Mouse (Mus musculus): ENCODE data around the gene Actn2. TPM values are rescaled to one million over a fixed set of nuclear protein-coding genes. Genes with fewer than 3 reads are reported as not detected.

Actn2 gene
- polyA plus RNA-seq, 1 experiment from 2014 or later, result 0.19 TPM

GRCm38 (mm10) chr13:12283826-12284225, 56.7 kb downstream of the Actn2 start:
- no peak overlapping the region for H3K27ac ChIP-seq (ENCODE audit: low read depth, low read length)
- H3K4me1 ChIP-seq (ENCODE audit: control insufficient read depth, insufficient read depth, low read length), result no peaks in the 10 kb centered on the region
- WGBS, result 80% methylated on average over 3 of the region's 3 CpGs
- no peak overlapping the region for H3K4me3 ChIP-seq (ENCODE audit: low read depth, low read length)
- no peak overlapping the region for H3K9ac ChIP-seq (ENCODE audit: low read length)
- no peaks in the 10 kb centered on the region for H3K36me3 ChIP-seq (ENCODE audit: control insufficient read depth, insufficient read depth, low read length)
- ATAC-seq (ENCODE audit: low FRiP score) (no peak), DNase-seq (ENCODE audit: low spot score, missing footprints) (no peak)
- no peaks in the 10 kb centered on the region for H3K27me3 ChIP-seq (ENCODE audit: control insufficient read depth, insufficient read depth, low read length)
- no peaks in the 10 kb centered on the region for H3K9me3 ChIP-seq (ENCODE audit: control insufficient read depth, low read length)
- no peak overlapping the region for H3K4me2 ChIP-seq

DNA sequence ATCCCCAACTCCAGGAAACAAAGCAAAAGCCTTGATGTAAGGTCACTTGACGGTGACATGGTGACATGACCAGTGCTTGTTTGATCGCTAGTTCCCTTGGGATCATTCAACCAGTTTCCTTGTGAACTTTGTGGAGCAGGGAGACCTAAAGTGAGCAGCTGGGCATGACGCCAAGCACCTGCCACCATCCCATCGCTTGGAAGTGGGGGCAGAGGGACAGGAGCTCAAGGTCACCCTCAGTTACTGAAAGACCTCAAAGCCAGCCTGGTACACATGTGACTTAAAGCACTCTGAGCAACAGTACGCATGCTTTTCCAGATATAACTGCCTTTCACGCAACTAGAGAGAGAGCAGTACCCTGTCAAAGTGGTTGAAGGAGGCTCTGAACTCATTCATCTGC, 65.8 kb downstream of the Actn2 start:
- Histone ChIP-seq H3K9ac (ENCODE audit: low read length) (no peak overlapping the region), H3K4me1 (ENCODE audit: control insufficient read depth, insufficient read depth, low read length) (no peaks in the 10 kb centered on the region), H3K27me3 (ENCODE audit: control insufficient read depth, insufficient read depth, low read length) (no peaks in the 10 kb centered on the region), H3K4me2 (no peak overlapping the region), H3K4me3 (ENCODE audit: low read depth, low read length) (no peak overlapping the region), H3K27ac (ENCODE audit: low read depth, low read length) (no peak overlapping the region), H3K9me3 (ENCODE audit: control insufficient read depth, low read length) (no peaks in the 10 kb centered on the region), H3K36me3 (ENCODE audit: control insufficient read depth, insufficient read depth, low read length) (no peaks in the 10 kb centered on the region)
- WGBS, result 76% methylated on average over 6 of the region's 6 CpGs
- no peak for DNase-seq (ENCODE audit: low spot score, missing footprints)
- no peak for ATAC-seq (ENCODE audit: low FRiP score)

- H3K4me3 ChIP-seq (ENCODE audit: low read depth, low read length), result no peak overlapping the region
- DNase-seq (ENCODE audit: low spot score, missing footprints), result no peak
Observed at GRCm38 (mm10) chr13:12274220-12274619, 66.3 kb downstream of the Actn2 start.

GRCm38 (mm10) chr13:12272953-12273352, 67.6 kb downstream of the Actn2 start:
- no peak overlapping the region for H3K27ac ChIP-seq (ENCODE audit: low read depth, low read length)
- WGBS, result 60% methylated on average over 3 of the region's 3 CpGs
- no peaks in the 10 kb centered on the region for H3K4me1 ChIP-seq (ENCODE audit: control insufficient read depth, insufficient read depth, low read length)
- DNase-seq (ENCODE audit: low spot score, missing footprints), result peak; percentile 93
- no peak overlapping the region for H3K4me3 ChIP-seq (ENCODE audit: low read depth, low read length)
- H3K36me3 ChIP-seq (ENCODE audit: control insufficient read depth, insufficient read depth, low read length), result no peaks in the 10 kb centered on the region
- ATAC-seq (ENCODE audit: low FRiP score), result no peak
- no peaks in the 10 kb centered on the region for H3K27me3 ChIP-seq (ENCODE audit: control insufficient read depth, insufficient read depth, low read length)
- no peak overlapping the region for H3K4me2 ChIP-seq
- H3K9ac ChIP-seq (ENCODE audit: low read length), result no peak overlapping the region
- no peaks in the 10 kb centered on the region for H3K9me3 ChIP-seq (ENCODE audit: control insufficient read depth, low read length)

More at GRCm38 (mm10) chr13:12274220-12274619, 66.3 kb downstream of the Actn2 start:
- WGBS, result 80% methylated on average over 4 of the region's 4 CpGs
- H3K9me3 ChIP-seq (ENCODE audit: control insufficient read depth, low read length), result no peaks in the 10 kb centered on the region
- no peaks in the 10 kb centered on the region for H3K4me1 ChIP-seq (ENCODE audit: control insufficient read depth, insufficient read depth, low read length)
- no peak overlapping the region for H3K27ac ChIP-seq (ENCODE audit: low read depth, low read length)
- H3K4me2 ChIP-seq, result no peak overlapping the region
- H3K27me3 ChIP-seq (ENCODE audit: control insufficient read depth, insufficient read depth, low read length), result no peaks in the 10 kb centered on the region
- H3K9ac ChIP-seq (ENCODE audit: low read length), result no peak overlapping the region
- no peaks in the 10 kb centered on the region for H3K36me3 ChIP-seq (ENCODE audit: control insufficient read depth, insufficient read depth, low read length)
- no peak for ATAC-seq (ENCODE audit: low FRiP score)

- DNase-seq (ENCODE audit: low spot score, missing footprints) (no peak), ATAC-seq (ENCODE audit: low FRiP score) (no peak)
- Histone ChIP-seq H3K4me3 (ENCODE audit: low read depth, low read length) (no peak overlapping the region), H3K4me1 (ENCODE audit: control insufficient read depth, insufficient read depth, low read length) (no peaks in the 10 kb centered on the region), H3K4me2 (no peak overlapping the region), H3K36me3 (ENCODE audit: control insufficient read depth, insufficient read depth, low read length) (no peaks in the 10 kb centered on the region), H3K9ac (ENCODE audit: low read length) (no peak overlapping the region), H3K9me3 (ENCODE audit: control insufficient read depth, low read length) (no peaks in the 10 kb centered on the region), H3K27me3 (ENCODE audit: control insufficient read depth, insufficient read depth, low read length) (no peaks in the 10 kb centered on the region), H3K27ac (ENCODE audit: low read depth, low read length) (no peak overlapping the region)
- WGBS, result 95% methylated on average over 3 of the region's 3 CpGs
Observed at GRCm38 (mm10) chr13:12267971-12268370, 72.6 kb downstream of the Actn2 start.

DNA sequence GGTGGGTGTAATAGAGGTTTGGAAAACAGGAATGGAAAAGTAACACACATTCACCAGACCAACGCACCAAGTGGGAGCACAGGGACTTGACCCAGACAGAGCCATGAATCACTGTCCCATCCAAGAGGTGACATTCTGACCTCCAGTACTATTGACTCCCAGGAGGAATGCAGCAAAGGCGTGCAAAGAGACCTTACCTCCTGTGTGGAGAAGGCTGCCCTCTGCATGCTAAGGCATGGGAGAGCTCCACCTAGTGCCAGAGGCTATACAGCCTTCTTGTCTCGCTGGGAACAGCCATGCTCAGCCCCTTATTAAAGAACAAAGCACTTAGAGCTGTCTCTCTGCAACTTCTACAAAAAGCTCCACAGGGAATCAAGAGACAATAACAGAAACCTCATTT, 73.5 kb downstream of the Actn2 start:
- H3K9ac ChIP-seq (ENCODE audit: low read length), result no peak overlapping the region
- no peaks in the 10 kb centered on the region for H3K4me1 ChIP-seq (ENCODE audit: control insufficient read depth, insufficient read depth, low read length)
- no peaks in the 10 kb centered on the region for H3K27me3 ChIP-seq (ENCODE audit: control insufficient read depth, insufficient read depth, low read length)
- no peaks in the 10 kb centered on the region for H3K9me3 ChIP-seq (ENCODE audit: control insufficient read depth, low read length)
- no peak overlapping the region for H3K27ac ChIP-seq (ENCODE audit: low read depth, low read length)
- no peak overlapping the region for H3K4me3 ChIP-seq (ENCODE audit: low read depth, low read length)
- WGBS, result 66% methylated on average over 3 of the region's 3 CpGs
- ATAC-seq (ENCODE audit: low FRiP score), result no peak
- no peak for DNase-seq (ENCODE audit: low spot score, missing footprints)
- H3K4me2 ChIP-seq, result no peak overlapping the region
- no peaks in the 10 kb centered on the region for H3K36me3 ChIP-seq (ENCODE audit: control insufficient read depth, insufficient read depth, low read length)

DNA sequence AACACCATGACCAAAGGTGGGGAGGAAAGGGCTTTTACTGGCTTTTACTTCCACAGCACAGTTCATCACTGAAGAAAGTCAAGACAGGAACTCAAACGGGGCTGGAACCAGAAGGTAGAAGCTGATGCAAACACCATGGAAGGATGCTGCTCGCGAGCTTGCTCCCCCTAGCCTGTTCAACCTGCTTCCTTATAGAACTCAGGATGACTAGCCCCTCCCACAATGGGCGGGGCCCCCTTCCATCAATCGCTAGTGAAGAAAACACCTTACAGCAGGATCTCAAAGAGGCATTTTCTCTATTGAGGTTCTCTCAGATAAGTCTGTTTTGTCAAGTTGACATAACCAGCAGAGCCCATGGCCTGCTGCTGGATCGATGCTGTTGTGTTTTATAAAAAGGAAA, 76.6 kb downstream of the Actn2 start:
- no peak overlapping the region for H3K4me2 ChIP-seq
- H3K4me1 ChIP-seq (ENCODE audit: control insufficient read depth, insufficient read depth, low read length), result no peaks in the 10 kb centered on the region
- H3K9me3 ChIP-seq (ENCODE audit: control insufficient read depth, low read length), result no peaks in the 10 kb centered on the region; the same call in 1 of the 2 replicates
- H3K27ac ChIP-seq (ENCODE audit: low read depth, low read length), result no peak overlapping the region
- H3K36me3 ChIP-seq (ENCODE audit: control insufficient read depth, insufficient read depth, low read length), result no peaks in the 10 kb centered on the region
- no peak for DNase-seq (ENCODE audit: low spot score, missing footprints)
- no peak for ATAC-seq (ENCODE audit: low FRiP score)
- WGBS, result 72% methylated on average over 6 of the region's 6 CpGs
- no peak overlapping the region for H3K9ac ChIP-seq (ENCODE audit: low read length)
- H3K4me3 ChIP-seq (ENCODE audit: low read depth, low read length), result no peak overlapping the region
- H3K27me3 ChIP-seq (ENCODE audit: control insufficient read depth, insufficient read depth, low read length), result no peaks in the 10 kb centered on the region

DNA sequence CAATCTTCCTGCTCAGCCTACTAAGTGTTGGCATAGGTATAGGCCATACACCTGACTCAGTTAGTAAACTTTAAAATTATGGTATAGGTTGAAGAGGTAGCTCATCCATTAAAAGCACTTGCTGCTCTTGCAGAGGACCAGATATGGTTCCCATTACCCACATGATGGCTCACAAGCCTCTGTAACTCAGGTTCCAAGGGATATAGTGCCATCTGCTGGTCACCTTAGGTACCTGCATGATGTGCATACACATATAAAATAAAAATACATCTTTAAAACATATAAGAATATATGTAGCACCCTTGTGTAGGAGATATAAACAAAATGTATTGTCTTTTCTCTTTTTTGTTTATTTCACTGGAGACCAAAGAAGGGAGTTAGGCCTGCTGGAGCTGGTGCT, 79.1 kb downstream of the Actn2 start:
- H3K4me1 ChIP-seq (ENCODE audit: control insufficient read depth, insufficient read depth, low read length), result no peaks in the 10 kb centered on the region
- H3K9me3 ChIP-seq (ENCODE audit: control insufficient read depth, low read length), result no peaks in the 10 kb centered on the region; the same call in 1 of the 2 replicates
- H3K4me2 ChIP-seq, result no peak overlapping the region
- DNase-seq (ENCODE audit: low spot score, missing footprints) (peak; percentile 82), ATAC-seq (ENCODE audit: low FRiP score) (no peak)
- no peak overlapping the region for H3K27ac ChIP-seq (ENCODE audit: low read depth, low read length)
- no peaks in the 10 kb centered on the region for H3K36me3 ChIP-seq (ENCODE audit: control insufficient read depth, insufficient read depth, low read length)
- H3K9ac ChIP-seq (ENCODE audit: low read length), result no peak overlapping the region
- no peaks in the 10 kb centered on the region for H3K27me3 ChIP-seq (ENCODE audit: control insufficient read depth, insufficient read depth, low read length)
- no peak overlapping the region for H3K4me3 ChIP-seq (ENCODE audit: low read depth, low read length)

DNA sequence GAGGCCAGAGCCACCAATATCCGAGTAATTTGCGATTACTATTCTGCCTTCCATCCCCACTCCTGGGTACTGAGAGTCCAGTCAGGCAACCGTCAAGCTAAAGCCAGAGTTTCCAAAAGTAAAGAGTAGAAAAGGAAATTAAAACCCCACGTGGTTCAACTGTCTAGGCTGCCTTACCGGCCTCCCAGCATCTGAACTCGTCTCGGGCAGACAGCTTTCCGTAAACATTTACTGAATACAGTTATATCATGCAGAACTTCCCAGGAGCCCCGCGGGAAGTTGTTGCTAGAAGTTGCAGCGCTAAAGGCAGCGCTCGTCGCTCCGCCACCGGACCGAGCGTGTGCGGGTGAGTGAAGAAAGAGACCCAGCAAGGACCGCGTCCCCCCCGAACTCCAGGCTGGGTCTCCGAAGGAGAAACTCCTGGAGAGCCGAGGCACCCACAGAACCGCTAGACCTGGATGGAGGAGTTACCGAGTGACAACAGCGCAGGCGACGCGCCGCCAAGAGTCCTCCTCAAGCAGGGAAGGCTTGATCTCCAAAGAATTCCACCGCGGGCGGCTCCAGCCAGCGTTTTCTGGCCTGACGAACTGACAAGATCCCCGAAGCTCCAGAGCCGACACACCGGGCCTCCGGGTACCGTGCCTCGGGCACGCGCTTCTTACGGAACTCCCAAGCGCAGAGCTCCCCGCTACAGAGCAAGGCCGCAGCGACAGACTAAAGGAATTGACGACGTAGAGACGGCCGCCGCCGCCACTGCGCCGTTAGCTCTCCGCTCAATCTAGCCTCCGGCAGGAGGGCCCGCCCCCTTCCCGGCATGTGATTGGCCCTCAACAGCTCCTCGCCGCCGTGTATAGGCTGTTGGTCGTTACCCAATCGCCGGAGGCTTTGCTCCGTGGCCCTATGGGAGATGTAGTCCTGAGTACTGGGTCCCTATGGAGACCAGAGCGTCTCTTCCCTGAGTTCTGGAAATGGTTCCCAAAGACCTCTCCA, 82.9 kb downstream of the Actn2 start, which contains the start of gene Mtr:
TSS of gene Mtr (minus strand) at position 723 of the 990 bp plus-strand sequence.
- DNase-seq (ENCODE audit: low spot score, missing footprints) (peak; percentile 99), ATAC-seq (ENCODE audit: low FRiP score) (peak; percentile 100)
- under 1% methylated on average over 69 of the region's 69 CpGs for WGBS
- Histone ChIP-seq H3K36me3 (ENCODE audit: control insufficient read depth, insufficient read depth, low read length) (no peaks in the 10 kb centered on the region), H3K4me2 (peak within 1 kb of the TSS; percentile 60), H3K4me1 (ENCODE audit: control insufficient read depth, insufficient read depth, low read length) (peaks cover 4% of the 10 kb centered on the region; the same call in 1 of the 2 replicates), H3K27me3 (ENCODE audit: control insufficient read depth, insufficient read depth, low read length) (no peaks in the 10 kb centered on the region), H3K4me3 (ENCODE audit: low read depth, low read length) (peak within 1 kb of the TSS; percentile 77), H3K9me3 (ENCODE audit: control insufficient read depth, low read length) (no peaks in the 10 kb centered on the region; the same call in 1 of the 2 replicates), H3K9ac (ENCODE audit: low read length) (peak within 1 kb of the TSS; percentile 82), H3K27ac (ENCODE audit: low read depth, low read length) (peak within 1 kb of the TSS; percentile 71)
